Comparison of ENCODE assay signal across 9 mouse cellular contexts in genomic region chr17:31912387-31912786, GRCm38 (mm10). TPM values are rescaled to one million over a fixed set of nuclear protein-coding genes. Genes with fewer than 3 reads are reported as not detected.
DNase-seq lines count a peak whose midpoint lies in the region; ATAC-seq and TF ChIP-seq lines count a peak whose summit lies in the region.
"Had no signal": no experiment of that assay in that cellular context is flagged by ENCODE, and none has a peak within 500 bp of the region (broad histone marks: within the 10 kb centered on the region; RNA-seq: fewer than 3 reads in every experiment).

No protein-coding gene starts in this region.

- ATAC-seq in midbrain, embryonic 14.5 days (ENCODE audit: low FRiP score, low TSS enrichment): no peak
- peak; percentile 63; the same call in 1 of the 2 replicates for ATAC-seq in hindbrain, embryonic 12.5 days (ENCODE audit: low FRiP score)
- ATAC-seq in lung, embryonic 14.5 days (ENCODE audit: insufficient read depth): 0 out of 2 replicates have a peak, but pooled peaks have one; percentile 22
- no peak for ATAC-seq in stomach, embryonic 14.5 days (ENCODE audit: insufficient number of reproducible peaks, insufficient read depth, low FRiP score, low read depth)
- ATAC-seq in CD4-positive, CD25-positive, alpha-beta regulatory T cell, adult 4 months: no peak
- ATAC-seq in intestine, postnatal 0 days: no peak

- H3K36me3 ChIP-seq in midbrain, embryonic 10.5 days: no peaks in the 10 kb centered on the region
- H3K36me3 ChIP-seq in midbrain, embryonic 14.5 days (ENCODE audit: control insufficient read depth, insufficient read depth, low read length): no peaks in the 10 kb centered on the region
- H3K36me3 ChIP-seq in hindbrain, embryonic 12.5 days: no peaks in the 10 kb centered on the region
- no peaks in the 10 kb centered on the region for H3K36me3 ChIP-seq in lung, embryonic 14.5 days (ENCODE audit: insufficient read depth)
- no peaks in the 10 kb centered on the region for H3K36me3 ChIP-seq in stomach, embryonic 14.5 days (ENCODE audit: control insufficient read depth, insufficient read depth, low read length)
- H3K36me3 ChIP-seq in intestine, postnatal 0 days (ENCODE audit: control insufficient read depth, insufficient read depth): no peaks in the 10 kb centered on the region

- WGBS in midbrain, embryonic 10.5 days: 82% methylated on average over 16 of the region's 16 CpGs
- whole genome bisulfite sequencing in midbrain, embryonic 14.5 days: 85% methylated on average over 16 of the region's 16 CpGs
- WGBS in hindbrain, embryonic 12.5 days: 59% methylated on average over 16 of the region's 16 CpGs
- WGBS in lung, embryonic 14.5 days: 58% methylated on average over 16 of the region's 16 CpGs
- 69% methylated on average over 16 of the region's 16 CpGs for WGBS in stomach, embryonic 14.5 days
- WGBS in intestine, postnatal 0 days: 75% methylated on average over 16 of the region's 16 CpGs

- H3K4me2 ChIP-seq in midbrain, embryonic 14.5 days (ENCODE audit: low read length): no peak overlapping the region
- H3K4me2 ChIP-seq in hindbrain, embryonic 12.5 days (replicated peaks): no peak overlapping the region
- H3K4me2 ChIP-seq in lung, embryonic 14.5 days: no peak overlapping the region
- no peak overlapping the region for H3K4me2 ChIP-seq in stomach, embryonic 14.5 days (replicated peaks; ENCODE audit: low read depth, low read length)
- no peak overlapping the region for H3K4me2 ChIP-seq in intestine, postnatal 0 days (replicated peaks; ENCODE audit: low read depth)

- H3K4me1 ChIP-seq in midbrain, embryonic 10.5 days: peaks cover 22% of the 10 kb centered on the region
- peaks cover 3% of the 10 kb centered on the region; the same call in 1 of the 2 replicates for H3K4me1 ChIP-seq in midbrain, embryonic 14.5 days (ENCODE audit: control insufficient read depth, insufficient read depth, low read length)
- H3K4me1 ChIP-seq in hindbrain, embryonic 12.5 days: peaks cover 16% of the 10 kb centered on the region
- peaks cover 23% of the 10 kb centered on the region for H3K4me1 ChIP-seq in lung, embryonic 14.5 days (ENCODE audit: insufficient read depth)
- H3K4me1 ChIP-seq in stomach, embryonic 14.5 days (ENCODE audit: control insufficient read depth, insufficient read depth, low read length): peaks cover 4% of the 10 kb centered on the region
- H3K4me1 ChIP-seq in intestine, postnatal 0 days (replicated peaks; ENCODE audit: control insufficient read depth, insufficient read depth, low read length): no peaks in the 10 kb centered on the region

- H3K4me3 ChIP-seq in midbrain, embryonic 10.5 days: no peak overlapping the region
- no peak overlapping the region for H3K4me3 ChIP-seq in midbrain, embryonic 14.5 days (replicated peaks; ENCODE audit: low read depth, low read length)
- H3K4me3 ChIP-seq in hindbrain, embryonic 12.5 days: no peak overlapping the region
- H3K4me3 ChIP-seq in lung, embryonic 14.5 days (ENCODE audit: low read depth, low read length): no peak overlapping the region
- H3K4me3 ChIP-seq in stomach, embryonic 14.5 days (ENCODE audit: low read depth, low read length): no peak overlapping the region
- no peak overlapping the region for H3K4me3 ChIP-seq in intestine, postnatal 0 days (ENCODE audit: low read depth, low read length)

- no peaks in the 10 kb centered on the region for H3K27me3 ChIP-seq in midbrain, embryonic 10.5 days (ENCODE audit: low read depth, poor library complexity, severe bottlenecking)
- H3K27me3 ChIP-seq in midbrain, embryonic 14.5 days (ENCODE audit: control insufficient read depth, insufficient read depth, low read length): no peaks in the 10 kb centered on the region
- no peaks in the 10 kb centered on the region for H3K27me3 ChIP-seq in hindbrain, embryonic 12.5 days
- no peaks in the 10 kb centered on the region for H3K27me3 ChIP-seq in lung, embryonic 14.5 days (ENCODE audit: insufficient read depth, low read length)
- no peaks in the 10 kb centered on the region for H3K27me3 ChIP-seq in stomach, embryonic 14.5 days (ENCODE audit: control insufficient read depth, insufficient read depth, low read length)
- H3K27me3 ChIP-seq in intestine, postnatal 0 days (replicated peaks; ENCODE audit: control insufficient read depth, insufficient read depth, low read length): no peaks in the 10 kb centered on the region

- TF ChIP-seq CTCF in lung, embryonic 14.5 days (IDR thresholded peaks at IDR 0.05; ENCODE audit: low read depth): no peak
- no peak for TF ChIP-seq CTCF in intestine, postnatal 0 days (IDR thresholded peaks at IDR 0.05; ENCODE audit: low read depth)

- peak overlapping the region; percentile 58; the same call in 1 of the 2 replicates for H3K27ac ChIP-seq in midbrain, embryonic 10.5 days (replicated peaks)
- H3K27ac ChIP-seq in midbrain, embryonic 14.5 days (replicated peaks; ENCODE audit: low read depth, low read length): no peak overlapping the region
- H3K27ac ChIP-seq in hindbrain, embryonic 12.5 days: no peak overlapping the region
- H3K27ac ChIP-seq in lung, embryonic 14.5 days (ENCODE audit: low read depth): no peak overlapping the region; the same call in 1 of the 2 replicates
- H3K27ac ChIP-seq in stomach, embryonic 14.5 days (ENCODE audit: low read length): peak overlapping the region; percentile 39; the same call in 1 of the 2 replicates
- no peak overlapping the region for H3K27ac ChIP-seq in intestine, postnatal 0 days (ENCODE audit: low read depth, low read length)

- no peaks in the 10 kb centered on the region for H3K9me3 ChIP-seq in midbrain, embryonic 10.5 days (replicated peaks)
- H3K9me3 ChIP-seq in midbrain, embryonic 14.5 days (ENCODE audit: control insufficient read depth, low read length): no peaks in the 10 kb centered on the region
- no peaks in the 10 kb centered on the region for H3K9me3 ChIP-seq in hindbrain, embryonic 12.5 days (replicated peaks)
- no peaks in the 10 kb centered on the region for H3K9me3 ChIP-seq in lung, embryonic 14.5 days (ENCODE audit: low read depth, low read length)
- H3K9me3 ChIP-seq in stomach, embryonic 14.5 days (ENCODE audit: control insufficient read depth, low read depth, low read length): no peaks in the 10 kb centered on the region
- H3K9me3 ChIP-seq in intestine, postnatal 0 days (ENCODE audit: control insufficient read depth): no peaks in the 10 kb centered on the region

- no peak overlapping the region for H3K9ac ChIP-seq in midbrain, embryonic 14.5 days (replicated peaks; ENCODE audit: low read length)
- H3K9ac ChIP-seq in hindbrain, embryonic 12.5 days: 0 out of 2 replicates have a peak overlapping the region, but pooled peaks have one; percentile 19
- no peak overlapping the region for H3K9ac ChIP-seq in lung, embryonic 14.5 days
- H3K9ac ChIP-seq in stomach, embryonic 14.5 days (replicated peaks; ENCODE audit: low read depth, low read length): no peak overlapping the region
- no peak overlapping the region for H3K9ac ChIP-seq in intestine, postnatal 0 days (ENCODE audit: low read depth, low read length)

- no peak for DNase-seq in midbrain, embryonic 10.5 days (ENCODE audit: low spot score)
- no peak for DNase-seq in midbrain, embryonic 14.5 days
- DNase-seq in lung, embryonic 14.5 days: no peak
- DNase-seq: adrenal gland, postnatal 14 days; thymus, adult 2 months had no signal

RNA-seq across cellular contexts. Expression of gene Sik1, which starts 56.8 kb away (rescaled TPM):
- 9.2 TPM in 2 replicates for polyA plus RNA-seq in midbrain, embryonic 10.5 days (2016; fragmentation: Nextera tagmentation; extraction: Ambion mirVana)
- polyA plus RNA-seq in midbrain, embryonic 14.5 days (2014; fragmentation: Nextera tagmentation; extraction: Ambion mirVana): 15.3 and 19.3 TPM in 2 replicates
- polyA plus RNA-seq in hindbrain, embryonic 12.5 days (2016; fragmentation: Nextera tagmentation; extraction: Ambion mirVana): 16.5 and 18.9 TPM in 2 replicates
- 25.0 and 26.2 TPM in 2 replicates for polyA plus RNA-seq in lung, embryonic 14.5 days (2014; fragmentation: Nextera tagmentation; extraction: Ambion mirVana)
- 19.7 and 20.8 TPM in 2 replicates for polyA plus RNA-seq in stomach, embryonic 14.5 days (2014; fragmentation: Nextera tagmentation; extraction: Ambion mirVana)
- 1 to 10 TPM; 2.0 to 4.2 TPM for polyA plus RNA-seq in CD4-positive, CD25-positive, alpha-beta regulatory T cell, adult 4 months (2017; shearing (Covaris generic))
- 2.9 and 3.8 TPM in 2 replicates for polyA plus RNA-seq in intestine, postnatal 0 days (2015; fragmentation: Nextera tagmentation; extraction: Ambion mirVana)

Comparison
In these comparisons a context has a peak if more than half of its experiments do, and no peak if none do; other contexts are left out.
1. H3K27ac ChIP-seq: peak in midbrain, embryonic 10.5 days (single experiment) and stomach, embryonic 14.5 days (single experiment); none in midbrain, embryonic 14.5 days (single experiment), hindbrain, embryonic 12.5 days (single experiment), lung, embryonic 14.5 days (single experiment) and intestine, postnatal 0 days (single experiment).
2. ATAC-seq: peak in hindbrain, embryonic 12.5 days (single experiment) and lung, embryonic 14.5 days (single experiment); none in midbrain, embryonic 14.5 days (single experiment), stomach, embryonic 14.5 days (single experiment), CD4-positive, CD25-positive, alpha-beta regulatory T cell, adult 4 months (single experiment) and intestine, postnatal 0 days (single experiment).